Comparison of ENCODE assay signal across 9 mouse cellular contexts in the genomic region with DNA sequence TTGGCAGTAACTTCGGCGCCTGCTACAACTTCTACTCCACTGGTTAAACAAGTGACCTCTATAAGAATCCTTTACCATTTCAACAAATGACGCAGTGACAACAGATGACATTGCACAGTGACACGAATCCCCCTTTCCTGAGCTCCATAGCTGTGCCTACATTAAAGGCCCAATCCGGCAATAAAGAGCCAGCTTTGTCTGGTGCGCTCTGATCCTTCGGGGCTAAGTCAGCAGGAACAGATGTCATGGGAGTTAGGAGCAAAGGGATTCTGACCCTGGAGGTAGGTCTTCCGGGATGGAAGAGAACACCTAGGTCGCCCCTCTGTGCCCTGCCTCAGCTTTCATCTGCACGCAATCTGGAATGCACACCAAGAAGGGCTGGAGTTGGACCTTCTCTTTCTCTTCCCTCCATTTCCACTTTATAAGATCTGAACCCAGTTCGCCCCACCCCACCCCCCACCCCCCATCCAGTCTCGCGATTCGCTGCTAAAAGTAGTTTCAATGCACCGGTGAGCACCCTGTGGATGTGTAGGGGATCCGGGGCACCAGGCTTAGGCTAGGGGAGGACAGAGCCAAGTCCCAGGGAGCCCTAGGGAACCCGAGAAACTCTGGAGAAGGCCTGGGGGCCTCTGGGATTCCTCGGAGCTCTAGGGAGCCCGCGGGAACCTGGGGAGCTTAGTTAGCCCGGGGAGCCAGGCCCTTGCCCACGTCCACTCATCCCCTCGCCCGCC. TPM values are rescaled to one million over a fixed set of nuclear protein-coding genes. Genes with fewer than 3 reads are reported as not detected.
DNase-seq lines count a peak whose midpoint lies in the region; ATAC-seq and TF ChIP-seq lines count a peak whose summit lies in the region.
"Had no signal": no experiment of that assay in that cellular context is flagged by ENCODE, and none has a peak within 500 bp of the region (broad histone marks: within the 10 kb centered on the region; RNA-seq: fewer than 3 reads in every experiment).

No protein-coding gene starts in this region.

- H3K4me3 ChIP-seq in erythroblast, embryonic 14.5 days (replicated peaks), result peak overlapping the region; percentile 60
- peak overlapping the region; percentile 89 for H3K4me3 ChIP-seq in testis, adult 2 months (ENCODE audit: control insufficient read depth, low read depth, low read length)
- peak overlapping the region; percentile 50 for H3K4me3 ChIP-seq in liver, embryonic 16.5 days (ENCODE audit: low read depth, low read length)

- 11% methylated on average over 24 of the region's 24 CpGs for WGBS in liver, embryonic 16.5 days (ENCODE audit: insufficient replicate concordance)

- TF ChIP-seq CTCF in testis, adult 2 months (IDR thresholded peaks at IDR 0.05; ENCODE audit: control insufficient read depth, insufficient read depth, insufficient replicate concordance, low read depth, low read length), result no peak

- DNase-seq in testis, postnatal 14 days (ENCODE audit: low spot score), result no peak
- DNase-seq in cerebellum, adult 18-20 months, result no peak
- no peak for DNase-seq in right cerebral cortex, postnatal 4 days

- H3K9me3 ChIP-seq in erythroblast, embryonic 14.5 days (ENCODE audit: control insufficient read depth, low read length), result no peaks in the 10 kb centered on the region
- no peaks in the 10 kb centered on the region for H3K9me3 ChIP-seq in liver, embryonic 16.5 days (replicated peaks; ENCODE audit: control insufficient read depth, low read length)

- ATAC-seq in erythroblast, adult 5-6 weeks (replicated peaks; ENCODE audit: low FRiP score, poor library complexity, severe bottlenecking), result no peak
- peak; percentile 19; the same call in 1 of the 2 replicates for ATAC-seq in liver, embryonic 16.5 days (ENCODE audit: low read depth)
- no peak for ATAC-seq in CD4-positive, CD25-positive, alpha-beta regulatory T cell, adult 4 months

- peaks cover 60% of the 10 kb centered on the region for H3K27me3 ChIP-seq in erythroblast, embryonic 14.5 days (ENCODE audit: control insufficient read depth)
- H3K27me3 ChIP-seq in testis, adult 2 months (ENCODE audit: control insufficient read depth, insufficient read depth, low read length), result no peaks in the 10 kb centered on the region
- H3K27me3 ChIP-seq in liver, embryonic 16.5 days (ENCODE audit: control insufficient read depth, insufficient read depth, low read depth, low read length), result peaks cover 25% of the 10 kb centered on the region

- H3K9ac ChIP-seq in liver, embryonic 16.5 days (ENCODE audit: low read depth, low read length), result no peak overlapping the region

- H3K36me3 ChIP-seq in erythroblast, embryonic 14.5 days (ENCODE audit: control insufficient read depth), result no peaks in the 10 kb centered on the region
- H3K36me3 ChIP-seq in testis, adult 2 months (ENCODE audit: control insufficient read depth, insufficient read depth, low read length), result no peaks in the 10 kb centered on the region
- H3K36me3 ChIP-seq in liver, embryonic 16.5 days (ENCODE audit: control insufficient read depth, insufficient read depth), result no peaks in the 10 kb centered on the region

- H3K4me2 ChIP-seq in liver, embryonic 16.5 days (ENCODE audit: low read depth, low read length), result peak overlapping the region; percentile 80

- no peak for TF ChIP-seq POLR2A in testis, adult 2 months (IDR thresholded peaks at IDR 0.05; ENCODE audit: control insufficient read depth, low read depth, low read length)

- peaks cover 10% of the 10 kb centered on the region for H3K4me1 ChIP-seq in erythroblast, embryonic 14.5 days (ENCODE audit: control insufficient read depth)
- H3K4me1 ChIP-seq in testis, adult 2 months (ENCODE audit: control insufficient read depth, insufficient read depth, low read length), result no peaks in the 10 kb centered on the region; the same call in none of the 2 replicates
- peaks cover 5% of the 10 kb centered on the region for H3K4me1 ChIP-seq in liver, embryonic 16.5 days (ENCODE audit: control insufficient read depth, low read depth, low read length)

- H3K27ac ChIP-seq in testis, adult 2 months (ENCODE audit: control insufficient read depth, insufficient read depth, low read depth, low read length), result no peak overlapping the region
- no peak overlapping the region for H3K27ac ChIP-seq in liver, embryonic 16.5 days (ENCODE audit: low read length)

RNA-seq across cellular contexts. Expression of a gene that starts 0.7 kb away (rescaled TPM):
- polyA plus RNA-seq in erythroblast, embryonic 14.5 days (2012), result 0.02 TPM in 1 of 2 replicates, not detected in the other
- total RNA-seq in erythroblast, adult 5-6 weeks (2015; ENCODE audit: low replicate concordance), result not detected in 2 replicates
- under 0.01 TPM in 1 of 2 replicates, not detected in the other for total RNA-seq in erythroblast, adult 5-6 weeks (2017; ENCODE audit: low replicate concordance)
- 98.5 and 99.6 TPM in 2 replicates for polyA plus RNA-seq in testis, adult 2 months (2012; rRNA removed)
- 0.08 and 0.11 TPM in 2 replicates for polyA plus RNA-seq in liver, embryonic 16.5 days (2015; fragmentation: Nextera tagmentation; extraction: Ambion mirVana)
- under 1 TPM in 1 of 2 experiments, not detected in 1; 0.07 TPM for polyA plus RNA-seq in CD4-positive, CD25-positive, alpha-beta regulatory T cell, adult 4 months (2017; shearing (Covaris generic))

RNA-seq across cellular contexts. Expression of a gene that starts 32.0 kb away (rescaled TPM):
- polyA plus RNA-seq in erythroblast, embryonic 14.5 days (2012), result not detected in 2 replicates
- not detected in 2 replicates for total RNA-seq in erythroblast, adult 5-6 weeks (2015; ENCODE audit: low replicate concordance)
- total RNA-seq in erythroblast, adult 5-6 weeks (2017; ENCODE audit: low replicate concordance), result not detected in 2 replicates
- 0.04 TPM in 1 of 2 replicates, not detected in the other for polyA plus RNA-seq in testis, adult 2 months (2012; rRNA removed)
- not detected in 2 replicates for polyA plus RNA-seq in liver, embryonic 16.5 days (2015; fragmentation: Nextera tagmentation; extraction: Ambion mirVana)
- polyA plus RNA-seq in CD4-positive, CD25-positive, alpha-beta regulatory T cell, adult 4 months (2017; shearing (Covaris generic)), result under 1 TPM; 0.37 to 0.69 TPM
- total RNA-seq: left cerebral cortex, postnatal 25 days had no signal

RNA-seq across cellular contexts. Expression of a gene that starts 35.3 kb away (rescaled TPM):
- polyA plus RNA-seq in erythroblast, embryonic 14.5 days (2012), result not detected in 2 replicates
- not detected in 2 replicates for total RNA-seq in erythroblast, adult 5-6 weeks (2015; ENCODE audit: low replicate concordance)
- total RNA-seq in erythroblast, adult 5-6 weeks (2017; ENCODE audit: low replicate concordance), result not detected in 2 replicates
- 0.11 and 0.23 TPM in 2 replicates for polyA plus RNA-seq in testis, adult 2 months (2012; rRNA removed)
- polyA plus RNA-seq in liver, embryonic 16.5 days (2015; fragmentation: Nextera tagmentation; extraction: Ambion mirVana), result not detected in 2 replicates
- not detected for polyA plus RNA-seq in CD4-positive, CD25-positive, alpha-beta regulatory T cell, adult 4 months (2017; shearing (Covaris generic))

Comparison
In these comparisons a context has a peak if more than half of its experiments do, and no peak if none do; other contexts are left out.
1. RNA of a gene that starts 0.7 kb away (polyA plus RNA-seq): 98.5 to 99.6 TPM in testis, adult 2 months; 0.08 to 0.11 TPM in liver, embryonic 16.5 days, 0.07 TPM in CD4-positive, CD25-positive, alpha-beta regulatory T cell, adult 4 months and 0.02 TPM in erythroblast, embryonic 14.5 days; every median in the first group is over 10 times any median in the second.
2. Peak in every context shown above with its lines, with median percentiles within 50 percentile points of each other: H3K4me3 ChIP-seq.